Mouse (Mus musculus) CH12.LX (cell line): ENCODE measurements around the gene Ccdc134.

Source experiments
- CTCF ChIP-seq, 2 experiments: IDR thresholded peaks in 1 of 2; conservative IDR thresholded peaks in 1 of 2; 2 replicates each; pipeline ENCODE4 v1.5.1; 2011 to 2012; ENCODE audit warnings: low read depth in 2 of 2, low read length in 2 of 2, improper control_type of control experiment in 1 of 2, inconsistent platforms in 1 of 2, mild to moderate bottlenecking in 1 of 2, moderate library complexity in 1 of 2
- EP300 ChIP-seq: IDR thresholded peaks from 2 replicates; pipeline ENCODE4 v1.6.1; 2011; ENCODE audit warnings: low read length, improper control_type of control experiment
- ETS1 ChIP-seq: conservative IDR thresholded peaks from 2 replicates; pipeline ENCODE4 v1.6.1; 2012; ENCODE audit warnings: low read depth, mild to moderate bottlenecking, inconsistent platforms, low read length, improper control_type of control experiment, moderate library complexity
- MAFK ChIP-seq: IDR thresholded peaks from 2 replicates; pipeline ENCODE4 v1.6.1; 2011; ENCODE audit warnings: low read length, improper control_type of control experiment; ENCODE audit not compliant: insufficient replicate concordance
- NRF1 ChIP-seq: IDR thresholded peaks from 2 replicates; pipeline ENCODE4 v1.6.1; 2014; ENCODE audit warnings: low read depth, mild to moderate bottlenecking, inconsistent platforms, low read length, improper control_type of control experiment, moderate library complexity
- POLR2A ChIP-seq: IDR thresholded peaks from 2 replicates; pipeline ENCODE4 v1.6.1; 2011; ENCODE audit warnings: low read depth, mild to moderate bottlenecking, improper control_type of control experiment, low read length
- RAD21 ChIP-seq: IDR thresholded peaks from 2 replicates; pipeline ENCODE4 v1.6.1; 2011; ENCODE audit warnings: low read depth, mild to moderate bottlenecking, low read length, improper control_type of control experiment, moderate library complexity
- USF1 ChIP-seq: IDR thresholded peaks from 2 replicates; pipeline ENCODE4 v1.6.1; 2014; ENCODE audit warnings: low read depth, mild to moderate bottlenecking, inconsistent platforms, low read length, improper control_type of control experiment
- ZNF384 ChIP-seq: IDR thresholded peaks from 2 replicates; pipeline ENCODE4 v1.6.1; 2012; ENCODE audit warnings: low read depth, low read length, improper control_type of control experiment, inconsistent platforms

DNA sequence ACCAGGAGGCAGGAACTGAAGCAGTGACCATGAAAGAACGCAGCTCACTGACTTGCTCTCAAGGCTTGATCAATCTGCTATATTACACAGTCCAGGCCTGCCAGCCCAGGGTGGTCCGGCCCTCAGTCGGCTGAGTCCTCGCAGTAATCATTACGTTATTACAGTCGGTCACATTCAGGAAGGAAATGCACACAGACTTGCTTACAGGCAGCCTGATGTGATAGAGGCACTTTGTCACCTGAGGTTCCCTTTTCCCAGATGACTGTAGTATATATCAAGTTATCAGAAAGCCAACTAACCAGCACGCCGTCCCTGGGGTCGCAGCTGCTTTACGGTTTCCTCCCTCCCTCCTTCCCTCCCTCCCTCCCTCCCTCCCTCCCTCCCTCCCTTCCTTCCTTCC, 29.2 kb downstream of the Ccdc134 start:
- TF ChIP-seq NRF1 (no peak), RAD21 (no peak), CTCF (conservative IDR thresholded peaks at IDR 0.05 in 1 of 2, IDR thresholded peaks at IDR 0.05 in 1 of 2; ENCODE audit: low read depth in 2 of 2, low read length in 2 of 2) (no peak), ETS1 (no peak), ZNF384 (no peak), POLR2A (no peak), USF1 (no peak), MAFK (no peak), EP300 (no peak)
